Mouse (Mus musculus) stomach, embryonic 14.5 days (tissue): ENCODE results near the gene Kri1. TPM values are rescaled to one million over a fixed set of nuclear protein-coding genes. Genes with fewer than 3 reads are reported as not detected.

Experiments used
- ATAC-seq: fragments of 200-750 bp; cut with Nextera tagmentation; 2 replicates; pipeline ENCODE4 v1.8.0; 2017; ENCODE audit warnings: low read depth, moderate TSS enrichment; ENCODE audit not compliant: insufficient number of reproducible peaks, insufficient read depth, low FRiP score
- H3K27ac ChIP-seq: fragments of 300-500 bp; sonication (generic); 2 replicates; pipeline ENCODE4 v1.5.1; 2014; ENCODE audit warnings: mild to moderate bottlenecking, low read length, moderate library complexity, mixed read lengths
- H3K27me3 ChIP-seq: fragments of 300-500 bp; sonication (generic); 2 replicates; pipeline ENCODE4 v1.6.1; 2014; ENCODE audit warnings: low read length, control low read depth, mixed read lengths; ENCODE audit not compliant: control insufficient read depth, insufficient read depth
- H3K36me3 ChIP-seq: fragments of 300-500 bp; sonication (generic); 2 replicates; pipeline ENCODE4 v1.6.1; 2014; ENCODE audit warnings: mild to moderate bottlenecking, control low read depth, low read length, moderate library complexity, mixed read lengths; ENCODE audit not compliant: control insufficient read depth, insufficient read depth
- H3K4me1 ChIP-seq: fragments of 300-500 bp; sonication (generic); 2 replicates; pipeline ENCODE4 v1.6.1; 2014; ENCODE audit warnings: low read length, control low read depth, mixed read lengths; ENCODE audit not compliant: control insufficient read depth, insufficient read depth
- H3K4me2 ChIP-seq: fragments of 300-500 bp; sonication (generic); replicated peaks from 2 replicates; pipeline ENCODE4 v1.6.1; 2014; ENCODE audit warnings: low read depth, low read length, control low read depth
- H3K4me3 ChIP-seq: fragments of 300-500 bp; sonication (generic); 2 replicates; pipeline ENCODE4 v1.5.1; 2014; ENCODE audit warnings: low read depth, low read length, control low read depth
- H3K9ac ChIP-seq: fragments of 300-500 bp; sonication (generic); replicated peaks from 2 replicates; pipeline ENCODE4 v1.6.1; 2014; ENCODE audit warnings: low read depth, mild to moderate bottlenecking, control low read depth, low read length, moderate library complexity, mixed read lengths
- H3K9me3 ChIP-seq: fragments of 300-500 bp; sonication (generic); 2 replicates; pipeline ENCODE4 v1.6.1; 2016; ENCODE audit warnings: low read depth, low read length, control low read depth; ENCODE audit not compliant: control insufficient read depth
- WGBS: fragments of 180-500 bp; shearing (Covaris S2); extraction: QIAGEN DNeasy Blood & Tissue Kit; methylation state at CpG from one replicate; pipeline ENCODE4 v1.1.7; 2014; 5-methylcytosine and 5-hydroxymethylcytosine counted together
- polyA plus RNA-seq: library from polyadenylated mRNA; unstranded; fragments of >200 nt; fragmentation: Nextera tagmentation; extraction: Ambion mirVana; gene quantifications from 2 replicates; pipeline ENCODE4 v1.2.1, GENCODE M21; 2014

Kri1 gene
- 14.1 and 14.7 TPM in 2 replicates for polyA plus RNA-seq

GRCm38 (mm10) chr9:21287571-21288402 lies at the start of gene Kri1:
Gene Kri1 (minus strand): TSS chr9:21287969.
- H3K27ac ChIP-seq = peak within 1 kb of the TSS; percentile 80
- H3K9me3 ChIP-seq = no peaks in the 10 kb centered on the region
- H3K4me1 ChIP-seq = peaks cover 20% of the 10 kb centered on the region
- WGBS = 1% methylated on average over 59 of the region's 59 CpGs
- H3K9ac ChIP-seq = peak within 1 kb of the TSS; percentile 47
- H3K27me3 ChIP-seq = no peaks in the 10 kb centered on the region
- ATAC-seq = peak; percentile 80
- H3K4me2 ChIP-seq = peak within 1 kb of the TSS; percentile 62
- peaks cover 17% of the 10 kb centered on the region; the same call in 1 of the 2 replicates for H3K36me3 ChIP-seq
- peak within 1 kb of the TSS; percentile 63 for H3K4me3 ChIP-seq

- H3K36me3 ChIP-seq = peaks cover 9% of the 10 kb centered on the region
- H3K9ac ChIP-seq = no peak overlapping the region
- H3K27me3 ChIP-seq = no peaks in the 10 kb centered on the region
- no peak overlapping the region for H3K4me2 ChIP-seq
- WGBS = 77% methylated on average over 8 of the region's 8 CpGs
- H3K9me3 ChIP-seq = no peaks in the 10 kb centered on the region
- no peaks in the 10 kb centered on the region for H3K4me1 ChIP-seq
- ATAC-seq = no peak
- no peak overlapping the region for H3K4me3 ChIP-seq
- H3K27ac ChIP-seq = no peak overlapping the region
Measured at GRCm38 (mm10) chr9:21336491-21336890, 48.7 kb upstream of the Kri1 start.

GRCm38 (mm10) chr9:21335391-21335790 lies 47.6 kb upstream of the Kri1 start:
- H3K4me1 ChIP-seq = no peaks in the 10 kb centered on the region
- H3K27me3 ChIP-seq = no peaks in the 10 kb centered on the region
- no peak for ATAC-seq
- no peak overlapping the region for H3K9ac ChIP-seq
- H3K36me3 ChIP-seq = peaks cover 4% of the 10 kb centered on the region; the same call in 1 of the 2 replicates
- H3K9me3 ChIP-seq = no peaks in the 10 kb centered on the region
- no peak overlapping the region for H3K27ac ChIP-seq
- no peak overlapping the region for H3K4me2 ChIP-seq
- no peak overlapping the region for H3K4me3 ChIP-seq
- WGBS = 79% methylated on average over 4 of the region's 4 CpGs

GRCm38 (mm10) chr9:21334747-21335146 lies 47.0 kb upstream of the Kri1 start:
- H3K4me3 ChIP-seq = no peak overlapping the region
- no peak overlapping the region for H3K27ac ChIP-seq
- no peak overlapping the region for H3K4me2 ChIP-seq
- H3K9me3 ChIP-seq = no peaks in the 10 kb centered on the region
- no peak overlapping the region for H3K9ac ChIP-seq
- H3K4me1 ChIP-seq = 0 out of 2 replicates have a peak, but pooled peaks cover 4% of the 10 kb centered on the region
- no peak for ATAC-seq
- H3K36me3 ChIP-seq = no peaks in the 10 kb centered on the region; the same call in 1 of the 2 replicates
- no peaks in the 10 kb centered on the region for H3K27me3 ChIP-seq

- no peak overlapping the region for H3K4me3 ChIP-seq
- ATAC-seq = no peak
- H3K27ac ChIP-seq = no peak overlapping the region
- no peaks in the 10 kb centered on the region for H3K9me3 ChIP-seq
- 0 out of 2 replicates have a peak, but pooled peaks cover 4% of the 10 kb centered on the region for H3K4me1 ChIP-seq
- no peak overlapping the region for H3K4me2 ChIP-seq
- no peak overlapping the region for H3K9ac ChIP-seq
- no peaks in the 10 kb centered on the region for H3K36me3 ChIP-seq
- WGBS = 57% methylated on average over 1 of the region's 1 CpGs
- no peaks in the 10 kb centered on the region for H3K27me3 ChIP-seq
Measured at GRCm38 (mm10) chr9:21333523-21333922, 45.8 kb upstream of the Kri1 start.

- Histone ChIP-seq H3K4me1 (0 out of 2 replicates have a peak, but pooled peaks cover 4% of the 10 kb centered on the region), H3K27me3 (no peaks in the 10 kb centered on the region), H3K9ac (no peak overlapping the region), H3K27ac (no peak overlapping the region), H3K36me3 (no peaks in the 10 kb centered on the region), H3K4me2 (no peak overlapping the region), H3K9me3 (no peaks in the 10 kb centered on the region), H3K4me3 (no peak overlapping the region)
- no peak for ATAC-seq
- WGBS = 49% methylated on average over 9 of the region's 9 CpGs
Measured at GRCm38 (mm10) chr9:21332161-21333061, 44.6 kb upstream of the Kri1 start.

GRCm38 (mm10) chr9:21331365-21332140 lies 43.8 kb upstream of the Kri1 start:
- WGBS = 84% methylated on average over 12 of the region's 12 CpGs
- H3K27me3 ChIP-seq = no peaks in the 10 kb centered on the region
- no peak overlapping the region for H3K4me2 ChIP-seq
- H3K36me3 ChIP-seq = no peaks in the 10 kb centered on the region
- H3K9ac ChIP-seq = no peak overlapping the region
- H3K4me1 ChIP-seq = 0 out of 2 replicates have a peak, but pooled peaks cover 4% of the 10 kb centered on the region
- no peak for ATAC-seq
- no peak overlapping the region for H3K4me3 ChIP-seq
- H3K9me3 ChIP-seq = no peaks in the 10 kb centered on the region
- no peak overlapping the region for H3K27ac ChIP-seq
